Mouse (Mus musculus) liver, embryonic 11.5 days (tissue): ENCODE data around the gene Kcnn1. TPM values are rescaled to one million over a fixed set of nuclear protein-coding genes. Genes with fewer than 3 reads are reported as not detected.

Experiments
- ATAC-seq: fragments of 200-750 bp; cut with Nextera tagmentation; replicated peaks from 2 replicates; pipeline ENCODE4 v1.8.0; 2017; ENCODE audit warnings: moderate number of reproducible peaks, mild to moderate bottlenecking, moderate TSS enrichment, moderate library complexity; ENCODE audit not compliant: low FRiP score
- DNase-seq: peaks from one replicate; pipeline ENCODE4 v3.0.0-alpha.2; 2017; ENCODE audit warnings: low spot score
- H3K27ac ChIP-seq: fragments of 300-500 bp; sonication (generic); 2 replicates; pipeline ENCODE4 v1.5.1; 2014; ENCODE audit warnings: mild to moderate bottlenecking, low read depth, low read length, control low read depth
- H3K27me3 ChIP-seq: fragments of 300-500 bp; sonication (generic); replicated peaks from 2 replicates; pipeline ENCODE4 v1.6.1; 2014; ENCODE audit warnings: low read length, mixed read lengths; ENCODE audit not compliant: control insufficient read depth, insufficient read depth
- H3K36me3 ChIP-seq: fragments of 300-500 bp; sonication (generic); 2 replicates; pipeline ENCODE4 v1.6.1; 2014; ENCODE audit warnings: mild to moderate bottlenecking, low read length, moderate library complexity, mixed read lengths; ENCODE audit not compliant: control insufficient read depth, insufficient read depth
- H3K4me1 ChIP-seq: fragments of 300-500 bp; sonication (generic); replicated peaks from 2 replicates; pipeline ENCODE4 v1.6.1; 2014; ENCODE audit warnings: low read length, mixed read lengths; ENCODE audit not compliant: control insufficient read depth, insufficient read depth
- H3K4me2 ChIP-seq: fragments of 300-500 bp; sonication (generic); 2 replicates; pipeline ENCODE4 v1.6.1; 2014; ENCODE audit warnings: mild to moderate bottlenecking, control low read depth, moderate library complexity
- H3K4me3 ChIP-seq: fragments of 300-500 bp; sonication (generic); 2 replicates; pipeline ENCODE4 v1.5.1; 2014; ENCODE audit warnings: low read depth, low read length, control low read depth
- H3K9ac ChIP-seq: fragments of 300-500 bp; sonication (generic); 2 replicates; pipeline ENCODE4 v1.6.1; 2014; ENCODE audit warnings: low read depth, low read length, control low read depth
- H3K9me3 ChIP-seq: fragments of 300-500 bp; sonication (generic); 2 replicates; pipeline ENCODE4 v1.6.1; 2016; ENCODE audit warnings: low read length, inconsistent platforms, mixed read lengths; ENCODE audit not compliant: control insufficient read depth
- WGBS: fragments of 180-500 bp; shearing (Covaris S2); extraction: QIAGEN DNeasy Blood & Tissue Kit; methylation state at CpG from one replicate; pipeline ENCODE4 v1.1.7; 2014; 5-methylcytosine and 5-hydroxymethylcytosine counted together
- polyA plus RNA-seq: library from polyadenylated mRNA; unstranded; fragments of >200 nt; fragmentation: Nextera tagmentation; extraction: Ambion mirVana; gene quantifications from 2 replicates; pipeline ENCODE4 v1.2.1, GENCODE M21; 2014

The Kcnn1 gene
- polyA plus RNA-seq, result 0.47 and 0.73 TPM in 2 replicates

DNA sequence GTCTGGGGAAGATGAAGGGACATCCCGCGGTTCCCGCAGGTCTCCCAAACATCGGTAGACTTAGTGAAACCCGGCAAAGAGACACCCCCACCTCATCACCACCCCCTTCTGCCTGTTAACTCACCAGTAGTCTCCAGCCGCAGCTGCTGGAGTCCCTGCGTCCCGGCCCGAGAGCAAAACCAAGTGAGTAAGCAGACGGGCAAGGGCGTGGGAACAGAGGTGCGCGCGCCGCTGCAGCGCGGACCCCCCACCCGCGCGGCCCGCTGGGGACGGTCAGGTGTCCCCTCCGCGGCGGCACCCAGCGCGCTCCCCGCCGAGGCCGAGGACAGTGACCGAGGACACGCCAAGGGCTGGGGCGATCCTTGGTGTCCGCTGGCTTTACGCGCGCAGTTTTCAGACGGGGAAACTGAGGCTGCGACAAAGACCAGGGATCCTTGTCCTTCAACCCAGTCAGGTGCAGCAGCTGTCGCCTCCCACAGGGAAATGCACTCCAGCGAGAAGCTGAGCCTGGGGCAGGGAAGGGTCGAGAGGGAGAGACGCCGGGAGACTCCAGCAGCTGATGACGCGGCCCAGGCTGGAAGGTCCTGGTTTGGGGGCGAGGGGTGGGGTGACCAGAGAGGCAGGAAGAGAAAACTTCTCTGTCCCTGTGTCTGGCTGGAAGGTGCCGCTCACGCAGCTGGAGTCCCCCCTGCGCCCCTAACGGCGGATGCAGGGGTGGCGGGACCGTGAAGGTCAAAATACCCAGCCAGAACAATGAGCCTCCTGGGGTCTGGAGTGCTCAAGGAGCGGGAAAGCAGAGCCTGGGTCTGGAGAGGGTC, at the start of gene Kcnn1:
Kcnn1 (minus strand) TSS at position 435 of the 818 bp plus-strand sequence.
- H3K9ac ChIP-seq, result no peak within 1 kb of the TSS

DNA sequence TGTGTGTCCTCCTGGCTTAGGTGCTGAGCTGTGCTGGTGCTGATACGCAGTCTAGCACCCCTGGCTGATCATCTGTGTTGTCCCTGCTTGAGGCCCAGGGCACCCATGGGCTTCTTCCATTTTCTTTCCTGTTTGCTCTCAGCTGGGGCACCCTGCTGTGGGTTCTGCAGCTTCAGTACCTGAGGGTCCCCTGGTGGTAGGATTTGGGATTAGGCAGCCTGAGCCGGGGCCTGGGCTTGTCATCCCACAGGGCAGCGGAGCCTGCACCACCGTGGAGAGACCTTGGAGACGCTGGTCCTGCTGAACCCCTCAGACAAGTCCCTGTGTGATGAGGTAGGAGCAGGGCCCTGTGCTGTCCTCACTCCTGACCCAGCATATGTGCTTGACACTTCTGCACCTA, 48.5 kb upstream of the Kcnn1 start:
- ATAC-seq (no peak), DNase-seq (no peak)
- Histone ChIP-seq H3K27me3 (no peaks in the 10 kb centered on the region), H3K9me3 (no peaks in the 10 kb centered on the region), H3K27ac (no peak overlapping the region), H3K36me3 (peaks cover 51% of the 10 kb centered on the region), H3K4me3 (no peak overlapping the region), H3K9ac (no peak overlapping the region), H3K4me1 (peaks cover 12% of the 10 kb centered on the region), H3K4me2 (no peak overlapping the region)
- WGBS, result 86% methylated on average over 5 of the region's 5 CpGs

More for the DNA sequence above, at the start of gene Kcnn1:
- 2% methylated on average over 55 of the region's 55 CpGs for WGBS
- Histone ChIP-seq H3K4me2 (peak within 1 kb of the TSS; percentile 84), H3K9me3 (no peaks in the 10 kb centered on the region), H3K4me1 (peaks cover 34% of the 10 kb centered on the region), H3K4me3 (peak within 1 kb of the TSS; percentile 50), H3K27me3 (peaks cover 45% of the 10 kb centered on the region), H3K36me3 (no peaks in the 10 kb centered on the region; the same call in 1 of the 2 replicates), H3K27ac (no peak within 1 kb of the TSS)
- ATAC-seq (no peak), DNase-seq (no peak)

DNA sequence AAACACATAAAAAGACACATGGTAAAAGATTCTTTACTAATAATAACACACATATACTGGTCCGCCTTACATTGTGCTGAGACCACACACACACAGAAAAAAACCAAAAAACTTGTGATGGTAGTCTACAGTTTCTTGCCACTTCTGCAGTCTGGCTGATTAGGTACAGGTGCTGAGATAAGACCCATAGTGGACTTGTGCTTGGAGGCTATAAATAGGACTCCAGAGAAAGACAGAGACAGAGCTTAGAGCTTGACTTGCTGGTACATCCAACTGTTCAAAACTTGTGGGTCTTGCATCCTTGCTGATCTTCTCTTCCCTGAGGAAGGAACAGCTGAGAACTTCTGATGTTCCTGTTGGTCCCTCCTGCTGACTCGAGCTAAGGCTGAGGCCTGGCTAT, 44.5 kb upstream of the Kcnn1 start:
- Histone ChIP-seq H3K9me3 (no peaks in the 10 kb centered on the region), H3K27me3 (no peaks in the 10 kb centered on the region), H3K4me2 (peak overlapping the region; percentile 82), H3K27ac (no peak overlapping the region), H3K9ac (no peak overlapping the region), H3K36me3 (peaks cover 16% of the 10 kb centered on the region), H3K4me1 (peaks cover 12% of the 10 kb centered on the region), H3K4me3 (0 out of 2 replicates have a peak overlapping the region, but pooled peaks have one; percentile 11)
- 73% methylated on average over 2 of the region's 2 CpGs for WGBS
- ATAC-seq (0 out of 2 replicates have a peak, but pooled peaks have one; percentile 11), DNase-seq (no peak)

DNA sequence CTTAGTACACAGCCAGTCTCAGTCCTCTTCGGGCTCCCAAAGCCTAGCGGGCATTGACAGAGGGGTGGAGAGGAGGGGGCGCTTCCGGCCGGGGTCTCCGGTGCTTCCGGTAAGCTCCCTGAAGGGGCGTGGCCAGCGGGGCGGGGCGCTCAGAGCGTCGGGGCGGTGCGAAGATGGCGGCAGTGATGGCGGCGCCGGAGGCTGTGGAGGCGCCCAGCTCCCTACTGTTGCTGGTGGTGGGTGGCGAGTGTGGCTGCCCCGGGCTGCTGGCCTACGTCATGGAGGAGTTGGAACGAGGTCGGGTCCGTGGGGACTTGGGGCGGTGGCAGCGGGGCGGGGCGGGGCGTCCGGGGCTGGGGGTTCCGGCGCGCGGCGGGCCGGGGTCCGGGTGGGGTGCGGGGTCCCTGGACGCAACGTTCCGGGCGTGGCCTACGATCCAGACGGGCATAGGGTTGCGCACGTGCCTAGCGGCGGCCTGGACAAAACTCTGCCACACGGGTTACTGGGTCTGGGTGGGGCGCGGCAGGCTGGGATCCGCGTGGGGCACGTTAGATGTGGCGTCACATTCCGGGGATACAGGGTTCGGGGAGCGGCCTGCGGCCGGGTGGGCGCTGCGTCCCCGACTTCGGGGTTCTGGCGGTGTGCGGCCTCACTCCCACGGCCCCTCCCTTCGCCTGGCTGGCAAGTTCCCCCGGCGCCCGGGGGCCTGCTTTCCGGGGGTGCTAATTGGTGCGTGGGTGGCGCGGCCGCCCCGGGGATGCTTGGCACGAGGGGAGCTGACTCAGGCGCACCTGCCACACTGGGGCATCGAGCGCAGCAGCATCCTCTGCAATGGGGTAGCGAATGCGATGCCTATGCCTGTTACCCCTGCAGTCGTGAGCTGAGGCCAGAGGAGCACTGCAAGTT, 43.0 kb upstream of the Kcnn1 start, which contains the start of gene Map1s:
Map1s (plus strand) TSS at position 102 of the 906 bp plus-strand sequence.
- ATAC-seq (peak; percentile 84), DNase-seq (peak; percentile 88)
- H3K4me1 ChIP-seq, result peaks cover 12% of the 10 kb centered on the region
- peaks cover 2% of the 10 kb centered on the region; the same call in 1 of the 2 replicates for H3K36me3 ChIP-seq
- peak within 1 kb of the TSS; percentile 63 for H3K4me3 ChIP-seq
- H3K27ac ChIP-seq, result peak within 1 kb of the TSS; percentile 90
- peak within 1 kb of the TSS; percentile 82 for H3K4me2 ChIP-seq
- under 1% methylated on average over 84 of the region's 86 CpGs for WGBS
- H3K9me3 ChIP-seq, result no peaks in the 10 kb centered on the region
- peak within 1 kb of the TSS; percentile 84 for H3K9ac ChIP-seq
- H3K27me3 ChIP-seq, result no peaks in the 10 kb centered on the region

DNA sequence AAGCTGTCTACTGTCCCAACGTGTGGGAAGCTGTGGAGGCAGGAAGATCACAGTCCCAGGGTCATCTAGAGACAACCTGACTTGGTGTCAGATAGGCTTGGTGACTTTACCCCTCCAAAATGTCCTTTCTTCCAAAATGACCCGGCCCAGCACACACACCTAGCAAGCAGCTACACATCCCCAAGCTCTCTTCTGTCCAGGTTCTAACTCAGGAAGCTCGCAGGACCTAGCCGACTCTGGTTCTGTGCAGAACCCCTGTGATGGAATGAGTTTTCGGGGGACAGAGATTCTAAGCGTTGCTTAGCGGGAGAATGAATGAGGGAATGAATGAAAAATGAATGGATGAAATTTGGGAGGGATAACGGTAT, 42.4 kb upstream of the Kcnn1 start:
- Histone ChIP-seq H3K4me3 (peak overlapping the region; percentile 63), H3K36me3 (no peaks in the 10 kb centered on the region), H3K27ac (peak overlapping the region; percentile 90), H3K4me1 (peaks cover 12% of the 10 kb centered on the region), H3K9ac (peak overlapping the region; percentile 84), H3K4me2 (peak overlapping the region; percentile 82), H3K27me3 (no peaks in the 10 kb centered on the region), H3K9me3 (no peaks in the 10 kb centered on the region)
- no peak for DNase-seq
- ATAC-seq, result peak; percentile 4; the same call in 1 of the 2 replicates
- 10% methylated on average over 8 of the region's 8 CpGs for WGBS

DNA sequence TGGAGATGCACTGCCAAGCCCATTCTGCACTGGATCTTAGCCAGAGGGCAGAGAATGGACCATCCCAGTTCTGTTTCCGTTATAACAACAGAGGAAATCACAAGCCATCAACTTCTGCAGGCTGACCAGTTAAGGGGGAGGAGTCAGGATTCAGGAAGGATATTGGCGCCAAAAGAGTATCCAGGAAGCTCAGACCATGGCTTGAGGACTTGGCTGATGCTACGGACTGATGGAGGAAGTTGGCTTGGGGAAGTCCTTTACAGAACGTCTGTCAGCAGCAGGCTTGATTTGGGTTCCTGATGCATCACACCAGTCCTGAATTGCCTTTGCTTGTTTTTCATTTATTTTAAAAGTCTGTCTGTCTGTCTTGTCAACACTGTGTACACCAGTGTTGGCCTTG, 41.5 kb upstream of the Kcnn1 start:
- Histone ChIP-seq H3K27me3 (no peaks in the 10 kb centered on the region), H3K27ac (no peak overlapping the region), H3K9ac (no peak overlapping the region), H3K9me3 (no peaks in the 10 kb centered on the region), H3K4me2 (peak overlapping the region; percentile 1; the same call in 1 of the 2 replicates), H3K4me3 (peak overlapping the region; percentile 3; the same call in 1 of the 2 replicates), H3K36me3 (no peaks in the 10 kb centered on the region), H3K4me1 (peaks cover 12% of the 10 kb centered on the region)
- 45% methylated on average over 4 of the region's 4 CpGs for WGBS
- DNase-seq (no peak), ATAC-seq (no peak)

DNA sequence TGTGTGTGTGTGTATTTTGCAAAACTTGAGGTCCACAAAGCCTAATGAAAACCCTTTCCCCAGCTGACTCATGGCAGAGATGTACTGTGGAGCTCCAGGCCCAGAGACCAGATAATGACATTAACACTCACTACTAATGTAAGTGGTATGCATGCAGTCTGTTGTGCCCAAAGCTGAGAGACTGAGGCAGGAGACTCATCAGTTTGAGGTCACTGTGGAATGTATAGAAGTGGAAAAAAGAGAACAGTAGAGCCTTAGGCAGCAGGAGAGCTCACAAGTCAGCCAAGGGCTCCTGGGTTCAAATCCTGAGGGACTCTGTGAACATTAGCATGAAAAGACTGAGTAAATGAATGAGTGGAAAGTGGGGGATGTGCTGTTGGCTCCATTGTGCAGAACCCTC, 40.5 kb upstream of the Kcnn1 start:
- no peak overlapping the region for H3K9ac ChIP-seq
- H3K9me3 ChIP-seq, result no peaks in the 10 kb centered on the region
- no peak overlapping the region for H3K4me2 ChIP-seq
- no peak overlapping the region for H3K4me3 ChIP-seq
- H3K36me3 ChIP-seq, result no peaks in the 10 kb centered on the region
- H3K27ac ChIP-seq, result no peak overlapping the region
- ATAC-seq (no peak), DNase-seq (no peak)
- H3K27me3 ChIP-seq, result no peaks in the 10 kb centered on the region
- H3K4me1 ChIP-seq, result peaks cover 12% of the 10 kb centered on the region

DNA sequence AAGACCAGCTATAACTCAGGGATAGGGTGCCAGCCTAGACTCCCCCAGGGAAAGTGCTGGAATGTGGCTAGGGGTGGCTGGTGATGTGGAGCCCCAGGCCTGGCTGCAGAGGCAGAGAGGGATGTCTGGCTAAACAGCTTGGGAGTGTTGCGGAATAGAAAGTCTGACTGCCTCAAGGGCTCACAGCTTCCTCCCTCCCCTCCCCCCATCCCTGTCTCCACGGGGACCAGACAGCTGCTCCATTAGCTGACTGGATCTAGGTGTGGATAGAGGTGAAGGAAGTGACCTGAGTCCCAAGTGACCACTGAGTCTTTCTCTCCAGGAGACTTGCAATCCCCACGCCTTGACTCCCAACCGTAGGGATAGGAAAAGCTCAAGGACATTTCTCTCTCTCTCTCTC, 40.1 kb upstream of the Kcnn1 start:
- WGBS, result 49% methylated on average over 4 of the region's 4 CpGs
- H3K9ac ChIP-seq, result no peak overlapping the region
- no peak for ATAC-seq
- H3K27me3 ChIP-seq, result no peaks in the 10 kb centered on the region
- H3K9me3 ChIP-seq, result no peaks in the 10 kb centered on the region
- no peak overlapping the region for H3K27ac ChIP-seq
- no peak overlapping the region for H3K4me2 ChIP-seq
- DNase-seq, result no peak
- no peak overlapping the region for H3K4me3 ChIP-seq
- no peaks in the 10 kb centered on the region for H3K36me3 ChIP-seq
- H3K4me1 ChIP-seq, result peaks cover 14% of the 10 kb centered on the region
